In genomic region chr11:108356020-108356419, GRCm38 (mm10) we compare ENCODE assay signal across 38 mouse cellular contexts. TPM values are rescaled to one million over a fixed set of nuclear protein-coding genes. Genes with fewer than 3 reads are reported as not detected.
"Had no signal": no experiment of that assay in that cellular context is flagged by ENCODE, and none has a peak within 500 bp of the region (broad histone marks: within the 10 kb centered on the region; RNA-seq: fewer than 3 reads in every experiment).

No protein-coding gene starts in this region.

- H3K4me2 ChIP-seq: heart, embryonic 11.5 days; heart, embryonic 12.5 days; heart, embryonic 13.5 days; heart, embryonic 15.5 days; hindbrain, embryonic 12.5 days; hindbrain, embryonic 13.5 days; hindbrain, embryonic 14.5 days; hindbrain, embryonic 15.5 days; intestine, embryonic 15.5 days; kidney, embryonic 15.5 days had no signal

- H3K4me3 ChIP-seq: heart, embryonic 10.5 days; heart, embryonic 12.5 days; heart, embryonic 13.5 days; heart, embryonic 15.5 days; hindbrain, embryonic 10.5 days; hindbrain, embryonic 12.5 days; hindbrain, embryonic 13.5 days; hindbrain, embryonic 15.5 days; intestine, embryonic 15.5 days; kidney, embryonic 15.5 days; layer of hippocampus, adult 2 months had no signal

- ATAC-seq: hindbrain, embryonic 16.5 days; hindbrain, postnatal 0 days; inflammation-experienced regulatory T-cells, adult 6 months; intestine, embryonic 15.5 days; intestine, embryonic 16.5 days; intestine, postnatal 0 days had no signal

- H3K9ac ChIP-seq: heart, embryonic 12.5 days; heart, embryonic 13.5 days; heart, embryonic 15.5 days; hindbrain, embryonic 12.5 days; hindbrain, embryonic 13.5 days; hindbrain, embryonic 14.5 days; hindbrain, embryonic 15.5 days; intestine, embryonic 15.5 days; kidney, embryonic 15.5 days had no signal

- DNase-seq: heart, postnatal 10 days; heart, postnatal 14 days; heart, postnatal 36 days; heart, postnatal 4 days; kidney, adult 11 months; kidney, adult 18-20 months; kidney, adult 2 months; kidney, adult 8-10 months; kidney, adult 9 months; kidney, postnatal 10 days; kidney, postnatal 14 days; kidney, postnatal 25 days; kidney, postnatal 36 days; kidney, postnatal 4 days; layer of hippocampus, adult 9-11 months; layer of hippocampus, postnatal 36 days had no signal

- H3K27ac ChIP-seq: heart, embryonic 10.5 days; heart, embryonic 13.5 days; heart, embryonic 15.5 days; hindbrain, embryonic 10.5 days; hindbrain, embryonic 12.5 days; hindbrain, embryonic 13.5 days; hindbrain, embryonic 14.5 days; hindbrain, embryonic 15.5 days; hindbrain, postnatal 0 days; intestine, embryonic 15.5 days; kidney, embryonic 15.5 days; kidney, postnatal 0 days; layer of hippocampus, adult 2 months had no signal

- H3K36me3 ChIP-seq: heart, embryonic 10.5 days; heart, embryonic 12.5 days; heart, embryonic 13.5 days; heart, embryonic 15.5 days; hindbrain, embryonic 10.5 days; hindbrain, embryonic 12.5 days; hindbrain, embryonic 13.5 days; hindbrain, embryonic 15.5 days; intestine, embryonic 15.5 days; kidney, embryonic 15.5 days had no signal

- H3K4me1 ChIP-seq: heart, embryonic 10.5 days; hindbrain, embryonic 10.5 days; hindbrain, embryonic 12.5 days; hindbrain, embryonic 13.5 days; hindbrain, embryonic 15.5 days; intestine, embryonic 15.5 days; kidney, embryonic 15.5 days had no signal

- H3K9me3 ChIP-seq: heart, embryonic 10.5 days; heart, embryonic 12.5 days; heart, embryonic 13.5 days; heart, embryonic 15.5 days; hindbrain, embryonic 10.5 days; hindbrain, embryonic 12.5 days; hindbrain, embryonic 13.5 days; hindbrain, embryonic 15.5 days; intestine, embryonic 15.5 days; kidney, embryonic 15.5 days had no signal

- H3K27me3 ChIP-seq: heart, embryonic 12.5 days; heart, embryonic 13.5 days; heart, embryonic 15.5 days; hindbrain, embryonic 12.5 days; hindbrain, embryonic 13.5 days; hindbrain, embryonic 15.5 days; intestine, embryonic 15.5 days; kidney, embryonic 15.5 days had no signal

RNA-seq across cellular contexts. Expression of gene Apoh, which starts 12.9 kb away (rescaled TPM):
- polyA plus RNA-seq: heart, embryonic 14.5 days; hindbrain, embryonic 10.5 days; inflammation-experienced regulatory T-cells, adult 6 months; intestine, embryonic 14.5 days; kidney, adult 2 months; kidney, embryonic 14.5 days had no signal
